Mouse (Mus musculus): ENCODE measurements at regions not wholly inside any gene's neighbourhood (a gene's known extent, or its start where the extent isn't known, plus 50 kb on each side); places are given as distances from the start of the nearest gene placed in this dataset.

- no peaks in the 10 kb centered on the region for H3K9me3 ChIP-seq (replicated peaks; ENCODE audit: control insufficient read depth, low read length)
- 60% methylated on average over 2 of the region's 2 CpGs for WGBS
Measured at GRCm38 (mm10) chr10:11888953-11889352, 545.7 kb downstream of the Epm2a start.

DNA sequence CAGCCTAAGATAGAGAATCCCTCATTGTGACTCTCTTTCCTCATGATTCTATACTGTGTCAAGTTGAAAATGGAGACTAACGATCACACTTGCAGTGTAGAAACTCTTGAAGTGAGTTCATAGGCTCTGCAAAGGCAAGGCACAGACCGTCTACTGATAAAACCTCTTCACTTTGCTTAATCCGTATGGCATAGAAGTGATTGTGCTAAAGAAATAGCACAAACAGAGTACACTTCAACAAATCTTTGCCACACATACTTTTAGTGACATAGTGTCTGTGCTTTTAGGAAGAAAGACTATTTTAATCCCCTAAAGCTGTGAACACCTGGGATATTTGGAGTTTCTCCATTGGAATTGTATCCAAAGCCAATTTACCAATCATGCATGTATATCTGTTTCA, 578.9 kb downstream of the Epm2a start:
- no peaks in the 10 kb centered on the region for H3K36me3 ChIP-seq (replicated peaks; ENCODE audit: control insufficient read depth, insufficient read depth, low read length)
- DNase-seq (ENCODE audit: low spot score) (no peak), ATAC-seq (ENCODE audit: insufficient read depth, low read depth) (no peak)
- H3K9me3 ChIP-seq (replicated peaks; ENCODE audit: control insufficient read depth, low read length), result no peaks in the 10 kb centered on the region
- H3K4me2 ChIP-seq (ENCODE audit: low read depth, low read length), result no peak overlapping the region
- H3K4me3 ChIP-seq (ENCODE audit: low read depth, low read length), result no peak overlapping the region
- no peak overlapping the region for H3K9ac ChIP-seq (replicated peaks; ENCODE audit: low read depth, low read length)
- H3K27me3 ChIP-seq (ENCODE audit: control insufficient read depth, insufficient read depth, low read length), result no peaks in the 10 kb centered on the region
- WGBS, result 67% methylated on average over 3 of the region's 3 CpGs
- H3K4me1 ChIP-seq (ENCODE audit: control insufficient read depth, insufficient read depth), result no peaks in the 10 kb centered on the region
- no peak for TF ChIP-seq EP300 (IDR thresholded peaks at IDR 0.05; ENCODE audit: low read depth)
- no peak for TF ChIP-seq CTCF (IDR thresholded peaks at IDR 0.05; ENCODE audit: low read depth)
- H3K27ac ChIP-seq (ENCODE audit: low read depth), result no peak overlapping the region

More at GRCm38 (mm10) chr10:11888953-11889352, 545.7 kb downstream of the Epm2a start:
- Histone ChIP-seq H3K4me1 (ENCODE audit: control insufficient read depth, insufficient read depth) (no peaks in the 10 kb centered on the region), H3K27me3 (ENCODE audit: control insufficient read depth, insufficient read depth, low read length) (no peaks in the 10 kb centered on the region), H3K27ac (ENCODE audit: low read depth) (no peak overlapping the region), H3K36me3 (replicated peaks; ENCODE audit: control insufficient read depth, insufficient read depth, low read length) (no peaks in the 10 kb centered on the region), H3K4me3 (ENCODE audit: low read depth, low read length) (no peak overlapping the region), H3K9ac (replicated peaks; ENCODE audit: low read depth, low read length) (no peak overlapping the region), H3K4me2 (ENCODE audit: low read depth, low read length) (no peak overlapping the region)
- DNase-seq (ENCODE audit: low spot score) (no peak), ATAC-seq (ENCODE audit: insufficient read depth, low read depth) (no peak)
- no peak for TF ChIP-seq EP300 (IDR thresholded peaks at IDR 0.05; ENCODE audit: low read depth)
- no peak for TF ChIP-seq CTCF (IDR thresholded peaks at IDR 0.05; ENCODE audit: low read depth)

DNA sequence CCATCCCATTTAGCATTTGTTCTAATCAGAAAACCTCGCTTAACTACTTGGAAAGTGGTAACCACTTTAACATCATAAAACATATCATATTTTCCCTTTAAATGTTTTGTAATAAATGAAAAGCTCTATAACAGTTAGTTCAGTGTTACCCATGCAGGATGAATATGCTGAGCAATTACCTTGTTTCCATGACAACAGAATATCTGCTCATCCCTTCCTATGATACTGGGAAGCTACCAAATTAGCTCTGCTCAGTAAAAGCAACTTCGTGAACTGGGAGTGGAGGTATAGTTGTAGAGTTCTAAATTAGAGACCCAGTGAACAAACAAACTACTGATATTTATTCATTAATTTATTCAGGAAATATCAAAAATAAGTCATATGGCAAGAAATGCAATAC, 595.0 kb downstream of the Epm2a start:
- 77% methylated on average over 2 of the region's 2 CpGs for WGBS
- ATAC-seq (ENCODE audit: insufficient read depth, low read depth) (no peak), DNase-seq (ENCODE audit: low spot score) (no peak)
- Histone ChIP-seq H3K9ac (replicated peaks; ENCODE audit: low read depth, low read length) (no peak overlapping the region), H3K27me3 (ENCODE audit: control insufficient read depth, insufficient read depth, low read length) (no peaks in the 10 kb centered on the region), H3K4me1 (ENCODE audit: control insufficient read depth, insufficient read depth) (no peaks in the 10 kb centered on the region), H3K4me2 (ENCODE audit: low read depth, low read length) (no peak overlapping the region), H3K27ac (ENCODE audit: low read depth) (no peak overlapping the region), H3K4me3 (ENCODE audit: low read depth, low read length) (no peak overlapping the region), H3K9me3 (replicated peaks; ENCODE audit: control insufficient read depth, low read length) (no peaks in the 10 kb centered on the region), H3K36me3 (replicated peaks; ENCODE audit: control insufficient read depth, insufficient read depth, low read length) (no peaks in the 10 kb centered on the region)
- TF ChIP-seq EP300 (IDR thresholded peaks at IDR 0.05; ENCODE audit: low read depth), result no peak
- no peak for TF ChIP-seq CTCF (IDR thresholded peaks at IDR 0.05; ENCODE audit: low read depth)

DNA sequence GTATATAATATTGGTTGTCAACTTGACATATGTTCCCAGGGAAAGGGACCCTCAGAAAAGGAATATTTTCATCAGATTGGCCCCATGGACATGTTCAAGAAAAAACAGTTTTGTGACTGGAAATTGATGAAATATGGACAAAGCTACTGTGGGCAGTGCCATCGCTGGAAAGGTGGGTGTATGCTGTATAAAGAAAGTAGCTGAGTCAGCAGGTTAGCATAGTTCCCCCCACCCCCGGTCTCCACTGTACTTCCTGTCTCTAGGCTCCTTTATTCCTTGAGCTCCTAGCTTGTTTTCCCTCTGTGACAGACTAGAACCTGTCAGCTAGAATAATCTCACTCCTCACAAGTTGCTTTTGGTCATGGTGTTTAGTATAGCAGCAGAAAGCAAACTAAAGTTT, 599.6 kb downstream of the Epm2a start:
- ATAC-seq (ENCODE audit: insufficient read depth, low read depth) (no peak), DNase-seq (ENCODE audit: low spot score) (no peak)
- no peak overlapping the region for H3K9ac ChIP-seq (replicated peaks; ENCODE audit: low read depth, low read length)
- TF ChIP-seq CTCF (IDR thresholded peaks at IDR 0.05; ENCODE audit: low read depth) (no peak), EP300 (IDR thresholded peaks at IDR 0.05; ENCODE audit: low read depth) (no peak)
- 73% methylated on average over 2 of the region's 2 CpGs for WGBS
- H3K4me3 ChIP-seq (ENCODE audit: low read depth, low read length), result no peak overlapping the region
- no peak overlapping the region for H3K27ac ChIP-seq (ENCODE audit: low read depth)
- H3K36me3 ChIP-seq (replicated peaks; ENCODE audit: control insufficient read depth, insufficient read depth, low read length), result no peaks in the 10 kb centered on the region
- no peaks in the 10 kb centered on the region for H3K9me3 ChIP-seq (replicated peaks; ENCODE audit: control insufficient read depth, low read length)
- H3K27me3 ChIP-seq (ENCODE audit: control insufficient read depth, insufficient read depth, low read length), result no peaks in the 10 kb centered on the region
- H3K4me1 ChIP-seq (ENCODE audit: control insufficient read depth, insufficient read depth), result no peaks in the 10 kb centered on the region
- H3K4me2 ChIP-seq (ENCODE audit: low read depth, low read length), result no peak overlapping the region

DNA sequence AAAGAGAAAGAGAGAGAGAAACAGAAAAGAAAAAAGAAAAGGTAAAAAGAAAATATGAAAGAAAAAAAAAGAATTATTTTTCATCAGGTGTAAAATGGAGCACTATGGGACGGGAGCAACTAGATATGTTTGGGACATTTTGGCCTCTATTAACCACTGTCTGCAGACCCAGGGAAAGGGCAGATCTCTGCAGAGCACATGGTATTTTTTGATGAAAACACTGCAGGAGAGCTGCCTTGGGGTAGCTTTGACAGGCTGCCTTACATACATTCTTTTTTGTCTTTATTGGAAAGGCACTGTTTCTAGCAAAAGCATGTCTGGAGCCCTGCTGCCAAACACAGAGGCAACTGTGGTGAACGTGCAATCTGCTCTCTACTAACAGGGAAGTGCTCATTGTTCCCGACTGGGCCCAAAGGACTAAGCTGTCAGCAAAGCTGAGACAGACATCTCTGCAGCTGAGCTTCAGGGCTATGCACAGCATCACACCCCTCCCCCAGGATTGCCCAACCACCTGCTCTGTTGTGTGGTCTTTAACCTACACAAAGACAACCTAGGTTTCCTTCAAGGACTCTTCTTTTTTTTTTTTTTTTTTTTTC, 617.2 kb downstream of the Epm2a start:
- 39% methylated on average over 3 of the region's 3 CpGs for WGBS
- Histone ChIP-seq H3K9ac (replicated peaks; ENCODE audit: low read depth, low read length) (no peak overlapping the region), H3K4me1 (ENCODE audit: control insufficient read depth, insufficient read depth) (no peaks in the 10 kb centered on the region), H3K4me3 (ENCODE audit: low read depth, low read length) (no peak overlapping the region), H3K27me3 (ENCODE audit: control insufficient read depth, insufficient read depth, low read length) (no peaks in the 10 kb centered on the region), H3K27ac (ENCODE audit: low read depth) (no peak overlapping the region), H3K36me3 (replicated peaks; ENCODE audit: control insufficient read depth, insufficient read depth, low read length) (no peaks in the 10 kb centered on the region), H3K4me2 (ENCODE audit: low read depth, low read length) (no peak overlapping the region), H3K9me3 (replicated peaks; ENCODE audit: control insufficient read depth, low read length) (no peaks in the 10 kb centered on the region)
- DNase-seq (ENCODE audit: low spot score), result no peak
- ATAC-seq (ENCODE audit: insufficient read depth, low read depth), result no peak
- TF ChIP-seq EP300 (IDR thresholded peaks at IDR 0.05; ENCODE audit: low read depth) (no peak), CTCF (IDR thresholded peaks at IDR 0.05; ENCODE audit: low read depth) (no peak)

DNA sequence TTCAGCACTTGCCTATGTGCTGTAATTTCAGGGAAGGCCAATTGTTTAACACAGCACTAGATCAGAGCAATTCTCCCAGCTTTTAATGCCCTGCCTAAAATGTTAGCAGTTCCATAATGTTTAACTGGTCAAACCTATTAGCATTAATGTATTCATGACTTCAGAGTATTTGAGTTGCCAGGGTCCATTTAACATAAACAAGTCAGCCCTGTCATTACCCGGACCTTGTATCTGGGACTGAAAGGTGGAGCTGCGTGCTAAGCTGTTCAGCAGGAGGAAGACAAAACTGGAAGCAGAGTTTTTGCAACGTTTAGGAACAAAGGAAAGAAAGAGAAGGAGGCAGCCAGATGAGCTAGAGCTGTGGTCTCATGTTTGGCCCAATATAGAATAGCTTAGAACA, 661.8 kb downstream of the Epm2a start:
- Histone ChIP-seq H3K9me3 (replicated peaks; ENCODE audit: control insufficient read depth, low read length) (no peaks in the 10 kb centered on the region), H3K4me1 (ENCODE audit: control insufficient read depth, insufficient read depth) (no peaks in the 10 kb centered on the region), H3K36me3 (replicated peaks; ENCODE audit: control insufficient read depth, insufficient read depth, low read length) (no peaks in the 10 kb centered on the region), H3K27me3 (ENCODE audit: control insufficient read depth, insufficient read depth, low read length) (no peaks in the 10 kb centered on the region), H3K9ac (replicated peaks; ENCODE audit: low read depth, low read length) (no peak overlapping the region), H3K27ac (ENCODE audit: low read depth) (no peak overlapping the region), H3K4me2 (ENCODE audit: low read depth, low read length) (no peak overlapping the region), H3K4me3 (ENCODE audit: low read depth, low read length) (no peak overlapping the region)
- 53% methylated on average over 3 of the region's 3 CpGs for WGBS
- no peak for TF ChIP-seq CTCF (IDR thresholded peaks at IDR 0.05; ENCODE audit: low read depth)
- no peak for TF ChIP-seq EP300 (IDR thresholded peaks at IDR 0.05; ENCODE audit: low read depth)
- no peak for DNase-seq (ENCODE audit: low spot score)
- no peak for ATAC-seq (ENCODE audit: insufficient read depth, low read depth)

All from heart, postnatal 0 days (tissue).